Mouse (Mus musculus) liver, embryonic 14.5 days (tissue): ENCODE results near the gene Kansl1. TPM values are rescaled to one million over a fixed set of nuclear protein-coding genes. Genes with fewer than 3 reads are reported as not detected.

Experiments used
- ATAC-seq: fragments of 200-750 bp; cut with Nextera tagmentation; 2 replicates; pipeline ENCODE4 v1.8.0; 2017; ENCODE audit warnings: moderate number of reproducible peaks, mild to moderate bottlenecking, moderate library complexity; ENCODE audit not compliant: insufficient read depth
- DNase-seq, 3 experiments: peaks; one replicate each; pipeline ENCODE4 v3.0.0-alpha.2; 2012 to 2013; ENCODE audit warnings: low read depth in 3 of 3, low spot score in 3 of 3
- H3K27ac ChIP-seq: fragments of 300-500 bp; sonication (generic); 2 replicates; pipeline ENCODE4 v1.5.1; 2014; ENCODE audit warnings: moderate library complexity, mild to moderate bottlenecking, control low read depth, inconsistent platforms
- H3K27me3 ChIP-seq: fragments of 300-500 bp; sonication (generic); 2 replicates; pipeline ENCODE4 v1.6.1; 2014; ENCODE audit warnings: mild to moderate bottlenecking, low read length, moderate library complexity; ENCODE audit not compliant: control insufficient read depth, insufficient read depth
- H3K36me3 ChIP-seq: fragments of 300-500 bp; sonication (generic); replicated peaks from 2 replicates; pipeline ENCODE4 v1.6.1; 2014; ENCODE audit warnings: low read depth; ENCODE audit not compliant: control insufficient read depth, insufficient read depth
- H3K4me1 ChIP-seq, 2 experiments: fragments of 200-500 bp in 1 of 2; fragments of 300-500 bp in 1 of 2; sonication (generic) in 1 of 2; replicated peaks; 2 replicates each; pipeline ENCODE4 v1.6.1; 2012 to 2014; ENCODE audit warnings: antibody characterized with exemption in 1 of 2, inconsistent platforms in 1 of 2, low read length in 1 of 2; ENCODE audit not compliant: control insufficient read depth in 2 of 2, insufficient read depth in 2 of 2
- H3K4me2 ChIP-seq: fragments of 300-500 bp; sonication (generic); 2 replicates; pipeline ENCODE4 v1.6.1; 2014; ENCODE audit warnings: low read depth, mild to moderate bottlenecking, control low read depth, moderate library complexity
- H3K4me3 ChIP-seq, 2 experiments: fragments of 200-500 bp in 1 of 2; fragments of 300-500 bp in 1 of 2; sonication (generic) in 1 of 2; 2 replicates each; pipeline ENCODE4 v1.5.1; 2012 to 2014; ENCODE audit warnings: low read depth in 2 of 2, low read length in 2 of 2, mild to moderate bottlenecking in 2 of 2, control low read depth in 1 of 2, inconsistent platforms in 1 of 2, moderate library complexity in 1 of 2; ENCODE audit not compliant: insufficient read depth in 1 of 2
- H3K9ac ChIP-seq: fragments of 300-500 bp; sonication (generic); replicated peaks from 2 replicates; pipeline ENCODE4 v1.6.1; 2014; ENCODE audit warnings: mild to moderate bottlenecking, control low read depth, moderate library complexity
- H3K9me3 ChIP-seq: fragments of 300-500 bp; sonication (generic); 2 replicates; pipeline ENCODE4 v1.6.1; 2016; ENCODE audit warnings: low read length, mixed read lengths; ENCODE audit not compliant: control insufficient read depth
- CTCF ChIP-seq: IDR thresholded peaks from 2 replicates; pipeline ENCODE4 v1.5.1; 2016; ENCODE audit warnings: antibody characterized with exemption, low read depth, control low read depth
- EP300 ChIP-seq: IDR thresholded peaks from 2 replicates; pipeline ENCODE4 v1.6.1; 2016; ENCODE audit warnings: antibody characterized with exemption, low read depth
- WGBS: fragments of 180-500 bp; shearing (Covaris S2); extraction: QIAGEN DNeasy Blood & Tissue Kit; methylation state at CpG from one replicate; pipeline ENCODE4 v1.1.7; 2014; ENCODE audit not compliant: insufficient replicate concordance; 5-methylcytosine and 5-hydroxymethylcytosine counted together
- polyA plus RNA-seq, 2 experiments: library from polyadenylated mRNA; depleted of rRNA in 1 of 2; stranded (reverse) in 1 of 2; unstranded in 1 of 2; fragments of >200 nt; fragmentation: Nextera tagmentation in 1 of 2; extraction: Ambion mirVana in 1 of 2; gene quantifications; 2 replicates each; pipeline versions ENCODE4 v1.2.1 to v1.2.3; 2012 to 2014

The Kansl1 gene
- polyA plus RNA-seq, 2 experiments = 5.3 to 12.3 TPM

- Histone ChIP-seq H3K36me3 (no peaks in the 10 kb centered on the region), H3K9ac (no peak overlapping the region), H3K4me1 (no peaks in the 10 kb centered on the region), H3K9me3 (no peaks in the 10 kb centered on the region), H3K27me3 (no peaks in the 10 kb centered on the region), H3K4me2 (no peak overlapping the region), H3K4me3 (no peak overlapping the region), H3K27ac (no peak overlapping the region)
- DNase-seq (no peak), ATAC-seq (no peak)
- no peak for TF ChIP-seq EP300
- no peak for TF ChIP-seq CTCF
- WGBS = 67% methylated on average over 2 of the region's 2 CpGs
Observed at GRCm38 (mm10) chr11:104383167-104383810, 85.4 kb downstream of the Kansl1 start.

DNA sequence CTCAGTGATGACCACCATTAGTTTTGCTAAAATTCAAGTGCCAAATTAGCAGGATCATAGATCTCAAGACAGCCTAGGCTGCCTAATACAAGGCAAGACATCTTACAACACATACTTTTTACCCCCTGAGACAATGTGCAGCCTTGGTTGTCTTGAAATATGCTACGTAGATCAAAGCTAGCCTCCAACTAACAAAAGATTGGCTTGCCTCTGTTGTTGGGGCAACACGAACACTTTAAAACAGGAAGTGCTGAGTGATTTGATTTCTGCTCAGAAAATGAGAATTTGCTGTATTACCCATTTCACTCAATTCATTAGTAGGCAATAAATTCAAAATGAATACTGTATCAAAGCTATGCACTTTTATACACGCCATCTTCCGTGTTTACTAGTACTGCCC lies 86.8 kb downstream of the Kansl1 start:
- no peak overlapping the region for H3K4me2 ChIP-seq
- 74% methylated on average over 4 of the region's 4 CpGs for WGBS
- H3K9me3 ChIP-seq = no peaks in the 10 kb centered on the region
- H3K4me3 ChIP-seq = no peak overlapping the region
- no peak overlapping the region for H3K27ac ChIP-seq
- no peaks in the 10 kb centered on the region; the same call in 1 of the 2 replicates for H3K36me3 ChIP-seq
- ATAC-seq (no peak), DNase-seq (no peak)
- H3K4me1 ChIP-seq = no peaks in the 10 kb centered on the region
- H3K27me3 ChIP-seq = no peaks in the 10 kb centered on the region
- H3K9ac ChIP-seq = no peak overlapping the region
- TF ChIP-seq CTCF (no peak), EP300 (no peak)

- no peak overlapping the region for H3K27ac ChIP-seq
Observed at GRCm38 (mm10) chr11:104379635-104380034, 89.0 kb downstream of the Kansl1 start.

DNA sequence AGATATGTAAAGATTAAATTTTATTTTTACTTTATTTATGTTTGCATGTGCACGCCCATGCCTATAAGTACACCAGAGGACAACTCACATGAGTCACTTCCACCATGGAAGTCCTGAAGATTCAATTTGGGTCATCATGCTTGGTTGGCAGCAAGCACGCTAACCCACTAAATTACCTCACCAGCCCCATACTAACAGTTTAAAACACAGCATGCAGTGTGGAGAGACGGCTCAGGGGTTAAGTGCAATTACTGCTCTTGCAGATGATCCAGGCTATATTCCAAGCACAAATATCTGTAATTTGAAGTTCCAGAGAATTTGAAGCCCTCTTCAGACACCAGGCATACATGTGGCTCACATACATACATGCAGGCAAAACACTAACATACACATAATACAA lies 92.4 kb downstream of the Kansl1 start:
- Histone ChIP-seq H3K27me3 (no peaks in the 10 kb centered on the region), H3K9me3 (no peaks in the 10 kb centered on the region), H3K9ac (no peak overlapping the region), H3K36me3 (peaks cover 3% of the 10 kb centered on the region; the same call in 1 of the 2 replicates), H3K4me3 (no peak overlapping the region), H3K27ac (no peak overlapping the region), H3K4me2 (no peak overlapping the region), H3K4me1 (no peaks in the 10 kb centered on the region)
- ATAC-seq = no peak
- TF ChIP-seq CTCF = no peak
- TF ChIP-seq EP300 = no peak
- 80% methylated on average over 3 of the region's 3 CpGs for WGBS
- DNase-seq = no peak

More at GRCm38 (mm10) chr11:104379635-104380034, 89.0 kb downstream of the Kansl1 start:
- no peak overlapping the region for H3K9ac ChIP-seq
- no peak overlapping the region for H3K4me2 ChIP-seq
- TF ChIP-seq EP300 (no peak), CTCF (peak; percentile 53)
- H3K27me3 ChIP-seq = no peaks in the 10 kb centered on the region
- H3K4me3 ChIP-seq = no peak overlapping the region
- H3K4me1 ChIP-seq = no peaks in the 10 kb centered on the region
- H3K9me3 ChIP-seq = no peaks in the 10 kb centered on the region
- ATAC-seq = no peak
- H3K36me3 ChIP-seq = no peaks in the 10 kb centered on the region; the same call in 1 of the 2 replicates
- DNase-seq = peak in 1 of 3 experiments; percentile 6
- WGBS = 64% methylated on average over 1 of the region's 1 CpGs

- TF ChIP-seq EP300 (no peak), CTCF (no peak)
- H3K36me3 ChIP-seq = peaks cover 4% of the 10 kb centered on the region
- H3K27me3 ChIP-seq = no peaks in the 10 kb centered on the region
- WGBS = 52% methylated on average over 5 of the region's 5 CpGs
- no peak overlapping the region for H3K9ac ChIP-seq
- no peak overlapping the region for H3K4me2 ChIP-seq
- ATAC-seq = no peak
- H3K4me1 ChIP-seq = no peaks in the 10 kb centered on the region
- no peak overlapping the region for H3K4me3 ChIP-seq
- no peaks in the 10 kb centered on the region for H3K9me3 ChIP-seq
- H3K27ac ChIP-seq = no peak overlapping the region
- no peak for DNase-seq
Observed at GRCm38 (mm10) chr11:104367486-104368190, 101.0 kb downstream of the Kansl1 start.
